Mouse (Mus musculus): ENCODE measurements around the gene Rtn4rl1.

The Rtn4rl1 gene

GRCm38 (mm10) chr11:75251006-75251512 lies 57.5 kb downstream of the Rtn4rl1 start:
- DNase-seq (ENCODE audit: low read depth): no peak

DNA sequence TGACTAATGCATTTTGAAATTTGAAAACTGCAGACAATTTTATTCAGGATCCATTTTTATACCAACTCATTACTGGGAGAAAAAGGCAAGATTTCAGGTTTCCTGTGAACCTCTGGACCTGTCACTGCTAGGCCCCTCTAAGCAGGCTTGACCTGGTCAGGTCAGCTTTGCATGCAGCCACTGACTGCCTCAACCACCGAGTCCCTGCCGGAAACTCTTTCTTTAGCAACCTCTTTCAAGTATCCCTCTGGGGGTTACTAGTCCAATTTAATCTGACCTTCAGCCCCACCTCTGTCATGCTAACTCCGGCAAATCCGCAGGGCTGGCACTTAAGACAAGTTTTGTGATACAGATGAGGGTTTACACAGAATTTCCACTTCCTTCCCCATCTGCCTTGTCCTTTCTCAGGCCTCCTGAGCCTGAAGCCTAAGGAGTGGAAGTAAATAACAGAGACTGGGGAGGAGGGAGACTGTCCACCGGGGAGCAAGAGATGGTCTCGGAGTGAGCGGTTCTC lies 58.0 kb downstream of the Rtn4rl1 start:
- no peak for DNase-seq (ENCODE audit: low read depth)

DNA sequence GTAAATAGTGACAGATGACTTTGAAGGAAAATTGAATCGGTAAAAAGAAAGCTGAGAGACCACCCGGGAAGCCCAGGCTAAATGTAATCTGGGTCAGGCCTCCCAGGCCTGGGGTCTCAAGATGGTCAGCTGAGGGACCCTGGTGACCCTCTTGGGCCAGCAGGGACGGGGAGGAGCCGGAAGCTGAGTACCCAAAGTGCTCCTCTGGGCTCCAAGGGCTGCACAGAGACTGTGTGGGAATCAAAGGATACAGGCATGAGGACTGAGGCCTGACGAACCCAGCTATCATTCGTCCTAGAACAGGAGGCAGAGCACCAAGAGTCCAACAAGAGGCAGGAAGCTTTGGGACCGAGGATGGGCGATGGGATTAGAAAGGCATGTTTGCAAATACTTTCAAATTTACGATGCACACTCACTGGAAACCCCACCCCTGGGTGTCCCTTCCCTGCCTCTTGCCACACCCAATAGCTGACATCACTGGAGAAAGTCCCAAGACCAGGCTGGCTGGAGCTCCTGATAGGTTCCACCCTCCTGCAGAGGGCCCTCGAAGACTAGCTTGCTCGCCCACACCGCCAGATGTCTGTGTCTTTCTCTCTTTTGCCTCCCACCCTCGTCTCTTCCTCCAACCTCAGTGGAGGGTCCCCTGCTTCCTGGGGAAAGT lies 60.8 kb downstream of the Rtn4rl1 start:
- peak; percentile 83 for DNase-seq (ENCODE audit: low read depth)

- DNase-seq (ENCODE audit: low read depth): no peak
These were observed 61.7 kb downstream of the Rtn4rl1 start for GRCm38 (mm10) chr11:75255330-75255729.

GRCm38 (mm10) chr11:75257056-75257648 lies 63.6 kb downstream of the Rtn4rl1 start:
- DNase-seq (ENCODE audit: low read depth): no peak

DNA sequence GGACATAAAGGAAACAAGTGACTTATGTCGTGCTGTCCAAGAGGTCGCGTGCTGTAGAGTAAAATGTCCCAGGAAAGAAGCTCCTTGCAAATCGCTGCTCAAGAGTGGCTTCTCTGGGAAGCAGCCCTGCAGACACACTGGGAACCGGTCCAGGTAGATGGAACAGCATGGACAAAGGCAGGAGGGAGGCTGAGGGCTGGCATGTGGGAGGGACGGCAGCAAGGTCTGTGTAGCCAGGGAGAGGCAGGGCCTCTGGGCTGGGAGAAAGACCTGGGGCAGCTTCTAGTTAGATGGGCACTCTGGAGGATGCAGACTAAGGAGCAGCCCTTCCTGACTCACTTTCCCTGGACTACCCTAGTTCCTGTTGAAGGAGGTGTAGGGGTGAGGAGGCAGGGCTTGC lies 65.8 kb downstream of the Rtn4rl1 start:
- DNase-seq (ENCODE audit: low read depth): no peak

DNA sequence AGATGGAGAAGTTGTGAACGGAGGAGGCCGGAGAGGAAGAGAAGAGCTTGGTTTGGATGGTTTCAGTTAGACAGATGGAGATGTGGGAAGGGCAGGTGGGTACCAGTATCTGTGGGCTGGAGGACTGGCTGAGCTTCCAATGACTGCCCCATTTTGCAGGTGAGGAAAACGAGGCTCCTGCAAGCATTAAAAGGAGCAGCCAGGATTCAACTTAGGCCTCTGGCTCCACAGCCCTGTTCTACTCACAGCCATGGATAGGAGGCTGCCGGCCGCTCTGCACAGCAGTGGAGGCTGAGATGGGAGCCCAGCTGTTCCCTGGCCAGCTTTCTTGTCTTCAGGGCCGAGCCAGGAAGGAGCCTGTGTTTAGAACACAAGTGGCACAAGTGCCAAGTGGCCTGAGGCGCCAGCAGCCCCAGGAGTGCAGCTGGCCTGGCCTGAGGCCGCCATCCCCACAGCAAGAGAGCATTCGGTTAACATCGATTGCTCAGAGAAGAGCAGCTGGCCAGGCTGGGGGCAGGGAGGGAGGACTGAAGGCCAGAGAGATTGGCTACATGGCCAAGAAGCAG lies 66.5 kb downstream of the Rtn4rl1 start:
- DNase-seq (ENCODE audit: low read depth): no peak

DNA sequence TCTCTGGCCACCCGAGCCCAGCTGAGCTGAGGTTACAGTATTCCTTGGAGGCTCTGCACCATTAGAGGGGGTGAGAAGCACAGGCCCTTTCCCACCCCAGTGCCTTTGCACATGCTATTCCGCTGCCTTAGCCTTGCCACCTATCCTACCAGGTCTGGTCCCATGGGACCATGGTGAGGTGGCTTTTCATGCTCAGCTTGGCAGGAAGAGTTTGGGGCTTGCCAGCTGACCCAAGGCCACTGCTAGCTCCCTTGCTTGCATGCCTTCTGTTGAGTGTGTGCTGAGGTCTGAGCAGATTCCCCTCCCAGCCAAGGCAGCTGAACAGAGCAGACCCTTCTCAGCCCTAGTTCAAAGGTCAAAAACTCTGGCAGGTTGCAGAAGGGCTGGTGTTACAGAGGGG lies 67.4 kb downstream of the Rtn4rl1 start:
- DNase-seq (ENCODE audit: low read depth): no peak

- no peak for DNase-seq (ENCODE audit: low read depth)
These were observed 68.1 kb downstream of the Rtn4rl1 start for GRCm38 (mm10) chr11:75261730-75262129.

DNA sequence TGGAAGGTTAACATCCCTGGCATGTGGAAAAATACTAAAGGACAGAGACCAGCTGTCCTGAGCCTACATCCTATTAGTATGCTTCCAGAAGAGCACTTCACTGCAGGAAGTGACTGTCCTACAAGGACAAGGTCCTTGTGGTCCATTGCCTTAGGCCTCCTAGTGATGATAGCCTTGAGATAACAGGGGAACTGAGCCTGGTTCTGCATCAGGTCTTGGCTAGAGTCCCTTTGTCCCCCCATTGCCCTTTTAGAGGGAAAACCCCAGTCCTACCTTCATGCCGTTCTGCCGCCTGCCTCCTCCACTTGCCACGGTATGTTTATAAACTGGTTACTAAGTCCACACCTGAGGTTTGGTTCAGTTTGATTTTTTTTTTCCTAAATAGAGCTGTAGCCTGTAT lies 68.6 kb downstream of the Rtn4rl1 start:
- no peak for DNase-seq (ENCODE audit: low read depth)

DNA sequence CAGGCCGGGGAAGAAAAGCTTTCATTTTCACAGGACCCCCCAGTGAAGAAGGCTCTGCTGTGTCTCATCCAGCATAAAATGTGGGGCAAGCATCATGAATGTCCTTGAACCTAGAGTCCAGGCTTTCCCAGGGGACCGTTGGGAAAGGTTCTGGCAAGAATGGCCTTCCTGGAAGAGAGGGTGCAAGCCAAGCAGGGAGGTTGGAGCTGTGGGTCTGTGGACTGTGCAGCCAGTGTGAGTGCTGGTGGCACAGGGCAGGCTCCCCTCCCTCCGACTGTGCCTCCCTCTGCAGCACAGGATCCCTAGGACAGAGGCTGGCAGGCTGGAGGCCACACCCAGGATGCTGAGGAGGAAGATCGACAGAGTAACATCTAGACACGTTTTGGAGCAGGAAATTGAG lies 69.2 kb downstream of the Rtn4rl1 start:
- DNase-seq (ENCODE audit: low read depth): no peak

DNA sequence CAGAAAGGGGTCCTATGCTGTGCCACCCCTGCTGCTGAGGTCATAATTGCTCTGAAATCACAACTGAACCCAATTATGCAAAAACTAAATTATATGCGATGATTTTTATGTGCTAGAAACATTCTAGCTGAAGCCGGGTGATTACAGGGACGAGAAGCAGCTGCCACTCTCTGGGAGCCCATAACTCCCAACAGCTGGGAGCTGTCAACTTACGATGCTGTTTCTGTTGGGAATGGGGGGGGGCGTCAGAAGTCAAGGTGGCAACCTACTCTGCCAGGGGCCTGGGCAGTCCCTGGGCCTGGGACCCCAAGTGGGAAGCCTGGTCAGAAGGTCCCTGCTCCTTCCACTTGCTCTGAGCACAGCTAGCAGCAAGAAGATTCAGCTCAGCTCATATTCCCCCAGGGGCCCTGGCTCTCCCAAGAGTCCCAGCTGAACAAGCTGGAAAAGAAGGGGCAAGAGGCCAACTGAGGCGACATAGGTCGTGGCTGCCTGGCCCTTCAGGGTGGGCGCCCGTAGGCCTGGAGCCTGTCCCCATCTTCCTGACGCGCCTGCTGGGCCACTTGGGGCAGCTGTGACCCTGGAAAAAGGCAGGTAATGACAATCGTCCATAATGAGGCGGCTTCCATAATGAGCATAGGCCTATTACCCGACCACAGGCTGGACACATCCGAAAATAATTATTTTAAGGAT lies 69.8 kb downstream of the Rtn4rl1 start:
- DNase-seq (ENCODE audit: low read depth): no peak

GRCm38 (mm10) chr11:75263964-75264312 lies 70.4 kb downstream of the Rtn4rl1 start:
- DNase-seq (ENCODE audit: low read depth): no peak

DNA sequence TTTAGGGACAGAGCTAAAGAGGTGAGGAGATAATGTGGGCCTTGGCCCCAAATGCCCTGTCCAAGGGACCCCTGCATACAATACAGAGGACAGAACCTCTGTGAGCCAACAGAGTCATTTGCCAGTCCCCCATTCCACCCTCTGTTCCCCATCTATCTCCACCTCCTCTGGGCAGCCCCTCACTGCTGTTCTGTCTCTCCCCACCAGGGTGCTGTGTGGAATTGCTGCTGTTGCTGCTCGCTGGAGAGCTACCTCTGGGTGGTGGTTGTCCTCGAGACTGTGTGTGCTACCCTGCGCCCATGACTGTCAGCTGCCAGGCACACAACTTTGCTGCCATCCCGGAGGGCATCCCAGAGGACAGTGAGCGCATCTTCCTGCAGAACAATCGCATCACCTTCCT lies 71.0 kb downstream of the Rtn4rl1 start:
- DNase-seq (ENCODE audit: low read depth): no peak

DNA sequence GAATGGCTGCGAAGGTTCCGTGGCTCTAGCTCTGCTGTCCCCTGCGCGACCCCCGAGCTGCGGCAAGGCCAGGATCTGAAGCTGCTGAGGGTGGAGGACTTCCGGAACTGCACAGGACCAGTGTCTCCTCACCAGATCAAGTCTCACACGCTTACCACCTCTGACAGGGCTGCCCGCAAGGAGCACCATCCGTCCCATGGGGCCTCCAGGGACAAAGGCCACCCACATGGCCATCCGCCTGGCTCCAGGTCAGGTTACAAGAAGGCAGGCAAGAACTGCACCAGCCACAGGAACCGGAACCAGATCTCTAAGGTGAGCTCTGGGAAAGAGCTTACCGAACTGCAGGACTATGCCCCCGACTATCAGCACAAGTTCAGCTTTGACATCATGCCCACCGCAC lies 72.0 kb downstream of the Rtn4rl1 start:
- DNase-seq (ENCODE audit: low read depth): no peak

- DNase-seq (ENCODE audit: low read depth): no peak
These were observed 74.3 kb downstream of the Rtn4rl1 start for GRCm38 (mm10) chr11:75267826-75268281.

DNA sequence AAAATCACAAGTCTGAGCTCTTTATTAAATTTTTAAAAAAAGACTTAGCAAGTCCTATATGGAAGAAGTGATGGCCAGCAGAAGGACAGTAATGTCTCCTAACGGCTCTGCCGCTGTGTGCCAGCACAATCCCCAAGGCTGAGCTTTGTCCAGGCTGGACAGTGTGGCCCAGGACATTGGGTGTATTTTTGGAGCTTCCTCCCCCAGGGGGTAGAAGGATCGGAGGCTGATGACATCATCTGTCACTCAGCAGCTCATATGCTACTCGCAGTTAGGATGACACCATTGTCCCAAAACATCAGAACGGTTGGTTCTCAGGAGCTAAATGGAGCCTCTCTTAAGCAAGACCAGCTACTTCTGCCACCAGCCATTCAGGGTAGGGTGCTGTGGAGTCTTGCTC lies 74.9 kb downstream of the Rtn4rl1 start:
- no peak for DNase-seq (ENCODE audit: low read depth)

DNA sequence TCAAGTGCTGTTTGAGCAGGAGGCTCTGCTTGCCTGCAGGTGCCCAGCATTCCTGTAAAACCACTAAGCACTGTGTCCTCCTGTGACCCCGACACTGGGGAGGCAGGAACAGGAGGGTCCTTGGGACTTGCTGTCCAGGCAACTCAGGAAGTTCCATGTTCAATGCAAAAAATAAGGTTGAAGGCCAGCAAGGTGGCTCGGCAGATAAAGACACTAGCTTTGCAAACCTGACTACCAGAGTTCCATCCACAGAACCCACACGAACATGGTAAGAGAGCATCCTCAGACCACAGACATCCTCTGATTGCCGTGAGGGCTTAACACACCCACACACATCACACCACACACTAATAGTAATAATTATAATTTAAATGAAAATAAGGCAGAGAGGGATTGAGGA lies 75.6 kb downstream of the Rtn4rl1 start:
- peak; percentile 62 for DNase-seq (ENCODE audit: low read depth)

GRCm38 (mm10) chr11:75270276-75270984 lies 76.8 kb downstream of the Rtn4rl1 start:
- peak; percentile 83 for DNase-seq (ENCODE audit: low read depth)

DNA sequence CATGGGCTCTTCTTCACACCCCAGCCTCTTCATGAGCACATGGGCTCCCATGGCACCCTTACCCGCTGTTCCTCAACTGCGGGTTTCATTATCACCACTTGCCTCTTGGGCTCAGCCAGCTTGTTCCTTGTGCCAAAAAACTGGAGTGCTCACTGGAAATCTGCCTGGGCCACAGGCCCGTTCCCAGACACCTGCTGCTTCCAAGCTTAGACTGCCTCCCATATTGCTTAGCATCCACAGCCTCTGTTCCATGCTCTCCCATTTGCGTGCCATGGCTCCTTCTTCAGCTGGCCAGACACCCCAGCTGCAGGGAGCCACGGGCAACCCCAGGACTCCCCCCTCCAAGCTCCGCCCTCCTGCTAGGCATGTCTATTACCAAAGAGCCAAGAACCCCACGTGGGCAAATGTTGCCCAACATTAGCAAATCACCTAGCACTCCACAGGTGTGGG lies 77.4 kb downstream of the Rtn4rl1 start:
- DNase-seq (ENCODE audit: low read depth): no peak

DNA sequence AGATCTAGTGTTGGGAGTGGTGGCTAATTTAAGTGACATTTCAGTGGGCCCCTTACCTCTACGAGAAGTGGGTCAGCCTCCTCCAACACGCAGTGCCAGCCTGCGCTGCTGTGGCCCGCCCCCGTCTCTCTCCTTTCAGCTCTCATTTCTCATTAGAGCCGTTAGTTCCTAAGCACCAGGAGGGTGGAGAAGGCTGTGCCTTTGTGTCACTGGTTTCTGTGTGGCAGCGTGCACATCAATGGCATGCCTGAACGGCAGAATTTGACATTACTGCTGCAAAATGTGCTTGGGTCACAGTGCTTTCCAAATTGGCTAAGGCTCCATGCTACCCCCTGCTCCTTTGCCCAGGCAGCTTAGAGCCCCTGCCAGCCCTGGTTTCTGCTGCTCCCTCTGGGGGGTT lies 79.9 kb downstream of the Rtn4rl1 start:
- no peak for DNase-seq (ENCODE audit: low read depth)

- no peak for DNase-seq (ENCODE audit: low read depth)
These were observed 81.5 kb downstream of the Rtn4rl1 start for GRCm38 (mm10) chr11:75275035-75275434.
